Mouse (Mus musculus): ENCODE results near the gene Dnal1. TPM values are rescaled to one million over a fixed set of nuclear protein-coding genes. Genes with fewer than 3 reads are reported as not detected.

The Dnal1 gene
- polyA plus RNA-seq, 1 experiment, result 0.44 TPM

- peaks cover 85% of the 10 kb centered on the region for H3K4me1 ChIP-seq
- TF ChIP-seq GATA1 (IDR thresholded peaks at IDR 0.05; ENCODE audit: borderline replicate concordance, low read length) (no peak), FLI1 (IDR thresholded peaks at IDR 0.05; ENCODE audit: low read length) (no peak)
- peaks cover 51% of the 10 kb centered on the region for H3K36me3 ChIP-seq (replicated peaks; ENCODE audit: low read length)
- H3K4me3 ChIP-seq (replicated peaks), result peak overlapping the region; percentile 96
- no peaks in the 10 kb centered on the region for H3K27me3 ChIP-seq (replicated peaks)
- H3K9me3 ChIP-seq, result peaks cover 6% of the 10 kb centered on the region
Measured at GRCm38 (mm10) chr12:84191190-84191589, 77.0 kb downstream of the Dnal1 start.

- Histone ChIP-seq H3K27me3 (replicated peaks) (no peaks in the 10 kb centered on the region), H3K36me3 (replicated peaks; ENCODE audit: low read length) (peaks cover 50% of the 10 kb centered on the region), H3K4me3 (replicated peaks) (peak overlapping the region; percentile 96), H3K4me1 (peaks cover 85% of the 10 kb centered on the region), H3K9me3 (peaks cover under 1% of the 10 kb centered on the region; the same call in 1 of the 2 replicates)
- TF ChIP-seq GATA1 (IDR thresholded peaks at IDR 0.05; ENCODE audit: borderline replicate concordance, low read length) (no peak), FLI1 (IDR thresholded peaks at IDR 0.05; ENCODE audit: low read length) (no peak)
Measured at GRCm38 (mm10) chr12:84191770-84192169, 77.6 kb downstream of the Dnal1 start.

- TF ChIP-seq GATA1 (IDR thresholded peaks at IDR 0.05; ENCODE audit: borderline replicate concordance, low read length) (no peak), FLI1 (IDR thresholded peaks at IDR 0.05; ENCODE audit: low read length) (no peak)
- Histone ChIP-seq H3K4me3 (replicated peaks) (peak overlapping the region; percentile 96), H3K4me1 (peaks cover 85% of the 10 kb centered on the region), H3K27me3 (replicated peaks) (no peaks in the 10 kb centered on the region), H3K36me3 (replicated peaks; ENCODE audit: low read length) (peaks cover 48% of the 10 kb centered on the region), H3K9me3 (no peaks in the 10 kb centered on the region)
Measured at GRCm38 (mm10) chr12:84192280-84192679, 78.1 kb downstream of the Dnal1 start.

- peaks cover 45% of the 10 kb centered on the region for H3K36me3 ChIP-seq (replicated peaks; ENCODE audit: low read length)
- no peaks in the 10 kb centered on the region for H3K9me3 ChIP-seq
- no peaks in the 10 kb centered on the region for H3K27me3 ChIP-seq (replicated peaks)
- TF ChIP-seq FLI1 (IDR thresholded peaks at IDR 0.05; ENCODE audit: low read length), result no peak
- no peak for TF ChIP-seq GATA1 (IDR thresholded peaks at IDR 0.05; ENCODE audit: borderline replicate concordance, low read length)
- peaks cover 84% of the 10 kb centered on the region for H3K4me1 ChIP-seq
- peak overlapping the region; percentile 96 for H3K4me3 ChIP-seq (replicated peaks)
Measured at GRCm38 (mm10) chr12:84192741-84193641, 78.8 kb downstream of the Dnal1 start.

GRCm38 (mm10) chr12:84193642-84194399, 79.7 kb downstream of the Dnal1 start:
- Histone ChIP-seq H3K4me1 (peaks cover 81% of the 10 kb centered on the region), H3K9me3 (no peaks in the 10 kb centered on the region), H3K4me3 (replicated peaks) (peak overlapping the region; percentile 96), H3K36me3 (replicated peaks; ENCODE audit: low read length) (peaks cover 47% of the 10 kb centered on the region), H3K27me3 (replicated peaks) (no peaks in the 10 kb centered on the region)
- TF ChIP-seq GATA1 (IDR thresholded peaks at IDR 0.05; ENCODE audit: borderline replicate concordance, low read length) (no peak), FLI1 (IDR thresholded peaks at IDR 0.05; ENCODE audit: low read length) (no peak)

- peaks cover 79% of the 10 kb centered on the region for H3K4me1 ChIP-seq
- no peaks in the 10 kb centered on the region for H3K9me3 ChIP-seq
- peaks cover 44% of the 10 kb centered on the region for H3K36me3 ChIP-seq (replicated peaks; ENCODE audit: low read length)
- no peaks in the 10 kb centered on the region for H3K27me3 ChIP-seq (replicated peaks)
- TF ChIP-seq FLI1 (IDR thresholded peaks at IDR 0.05; ENCODE audit: low read length) (no peak), GATA1 (IDR thresholded peaks at IDR 0.05; ENCODE audit: borderline replicate concordance, low read length) (no peak)
- peak overlapping the region; percentile 96 for H3K4me3 ChIP-seq (replicated peaks)
Measured at GRCm38 (mm10) chr12:84194400-84195109, 80.4 kb downstream of the Dnal1 start.

GRCm38 (mm10) chr12:84195195-84195594, 81.0 kb downstream of the Dnal1 start:
- Histone ChIP-seq H3K9me3 (no peaks in the 10 kb centered on the region), H3K4me1 (peaks cover 72% of the 10 kb centered on the region), H3K36me3 (replicated peaks; ENCODE audit: low read length) (peaks cover 43% of the 10 kb centered on the region), H3K27me3 (replicated peaks) (no peaks in the 10 kb centered on the region), H3K4me3 (replicated peaks) (peak overlapping the region; percentile 96)
- TF ChIP-seq GATA1 (IDR thresholded peaks at IDR 0.05; ENCODE audit: borderline replicate concordance, low read length) (no peak), FLI1 (IDR thresholded peaks at IDR 0.05; ENCODE audit: low read length) (no peak)

Other genes starting within 250 kb of the Dnal1 start
- gene Numb, start 192.4 kb upstream of the Dnal1 start, polyA plus RNA-seq (2012; ENCODE audit: insufficient read depth, low replicate concordance), result 13.4 and 19.5 TPM in 2 replicates
- 27.4 and 68.6 TPM in 2 replicates for gene Riox1, start 163.8 kb upstream of the Dnal1 start, polyA plus RNA-seq (2012; ENCODE audit: insufficient read depth, low replicate concordance)
- not detected in 2 replicates for gene Heatr4, start 129.5 kb upstream of the Dnal1 start, polyA plus RNA-seq (2012; ENCODE audit: insufficient read depth, low replicate concordance)
- 5.9 and 6.7 TPM in 2 replicates for gene Acot2, start 126.5 kb upstream of the Dnal1 start, polyA plus RNA-seq (2012; ENCODE audit: insufficient read depth, low replicate concordance)
- gene Acot1, start 104.9 kb upstream of the Dnal1 start, polyA plus RNA-seq (2012; ENCODE audit: insufficient read depth, low replicate concordance), result 0.59 TPM in 1 of 2 replicates, not detected in the other
- not detected in 2 replicates for gene Acot4, start 76.0 kb upstream of the Dnal1 start, polyA plus RNA-seq (2012; ENCODE audit: insufficient read depth, low replicate concordance)
- gene Gm49366, start 75.4 kb upstream of the Dnal1 start, polyA plus RNA-seq (2012; ENCODE audit: insufficient read depth, low replicate concordance), result not detected in 2 replicates
- not detected in 2 replicates for gene Acot3, start 62.2 kb upstream of the Dnal1 start, polyA plus RNA-seq (2012; ENCODE audit: insufficient read depth, low replicate concordance)
- gene Acot5, start 45.0 kb upstream of the Dnal1 start, polyA plus RNA-seq (2012; ENCODE audit: insufficient read depth, low replicate concordance), result not detected in 2 replicates
- gene Acot6, start 13.7 kb upstream of the Dnal1 start, polyA plus RNA-seq (2012; ENCODE audit: insufficient read depth, low replicate concordance), result 0.16 TPM in 1 of 2 replicates, not detected in the other
- 0.04 TPM in 1 of 2 replicates, not detected in the other for gene Pnma1, start 34.1 kb downstream of the Dnal1 start, polyA plus RNA-seq (2012; ENCODE audit: insufficient read depth, low replicate concordance)
- gene Elmsan1, start 104.5 kb downstream of the Dnal1 start, polyA plus RNA-seq (2012; ENCODE audit: insufficient read depth, low replicate concordance), result 9.8 and 10.1 TPM in 2 replicates
- 3.3 TPM in 1 of 2 replicates, not detected in the other for gene Ptgr2, start 170.9 kb downstream of the Dnal1 start, polyA plus RNA-seq (2012; ENCODE audit: insufficient read depth, low replicate concordance)
- 2.2 TPM in 1 of 2 replicates, not detected in the other for gene Zfp410, start 202.5 kb downstream of the Dnal1 start, polyA plus RNA-seq (2012; ENCODE audit: insufficient read depth, low replicate concordance)
- 1.5 and 4.0 TPM in 2 replicates for gene Coq6, start 247.3 kb downstream of the Dnal1 start, polyA plus RNA-seq (2012; ENCODE audit: insufficient read depth, low replicate concordance)
- gene Fam161b, start 247.5 kb downstream of the Dnal1 start, polyA plus RNA-seq (2012; ENCODE audit: insufficient read depth, low replicate concordance), result 0.09 TPM in 1 of 2 replicates, not detected in the other

Measured in megakaryocyte, embryonic 14.5 days (primary cell).